Mouse (Mus musculus) small intestine, adult 2 months (tissue): Measurements from ENCODE around the gene Mfn2. TPM values are rescaled to one million over a fixed set of nuclear protein-coding genes. Genes with fewer than 3 reads are reported as not detected.

Experiments used
- H3K27ac ChIP-seq: fragments of 200-500 bp; 2 replicates; pipeline ENCODE4 v1.5.1; 2012; ENCODE audit warnings: low read depth, low read length, control low read depth, inconsistent platforms; ENCODE audit not compliant: insufficient read depth
- H3K27me3 ChIP-seq: fragments of 200-500 bp; 2 replicates; pipeline ENCODE4 v1.6.1; 2012; ENCODE audit warnings: mild to moderate bottlenecking, moderate library complexity, low read length, inconsistent platforms; ENCODE audit not compliant: control insufficient read depth, insufficient read depth
- H3K36me3 ChIP-seq: fragments of 200-500 bp; 2 replicates; pipeline ENCODE4 v1.6.1; 2012; ENCODE audit warnings: mild to moderate bottlenecking, low read length, control low read depth, inconsistent platforms; ENCODE audit not compliant: control insufficient read depth, insufficient read depth
- H3K4me1 ChIP-seq: fragments of 200-500 bp; 2 replicates; pipeline ENCODE4 v1.6.1; 2012; ENCODE audit warnings: low read length, inconsistent platforms, mixed read lengths; ENCODE audit not compliant: control insufficient read depth, insufficient read depth, insufficient read length
- H3K4me3 ChIP-seq: fragments of 200-500 bp; 2 replicates; pipeline ENCODE4 v1.5.1; 2012; ENCODE audit warnings: low read depth, mild to moderate bottlenecking, control low read depth, inconsistent platforms, low read length, moderate library complexity
- CTCF ChIP-seq: fragments of 200-500 bp; IDR thresholded peaks from 2 replicates; pipeline ENCODE4 v1.5.1; 2012; ENCODE audit warnings: low read depth, mild to moderate bottlenecking, control low read depth, inconsistent platforms, low read length, moderate library complexity, mixed read lengths; ENCODE audit not compliant: insufficient replicate concordance, insufficient read length; ENCODE audit errors: extremely low read depth
- POLR2A ChIP-seq: fragments of 200-500 bp; IDR thresholded peaks from 2 replicates; pipeline ENCODE4 v1.6.1; 2012; ENCODE audit warnings: low read depth, mild to moderate bottlenecking, control low read depth, inconsistent platforms, low read length, moderate library complexity
- WGBS: fragments of 180-500 bp; shearing (Covaris S2); methylation state at CpG from one replicate; pipeline ENCODE4 v1.1.7; 2018; 5-methylcytosine and 5-hydroxymethylcytosine counted together
- polyA plus RNA-seq: library from polyadenylated mRNA; depleted of rRNA; stranded (reverse); fragments of >200 nt; gene quantifications from 2 replicates; pipeline ENCODE4 v1.2.3, GENCODE M21; 2012

Gene Mfn2
- polyA plus RNA-seq, 1 experiment, result 72.8 TPM

GRCm38 (mm10) chr4:147940111-147940510, 35.6 kb upstream of the Mfn2 start:
- peaks cover 25% of the 10 kb centered on the region for H3K4me1 ChIP-seq
- WGBS, result 42% methylated on average over 9 of the region's 9 CpGs
- peaks cover 13% of the 10 kb centered on the region for H3K36me3 ChIP-seq
- H3K4me3 ChIP-seq, result no peak overlapping the region
- peak overlapping the region; percentile 50; the same call in 1 of the 2 replicates for H3K27ac ChIP-seq
- no peaks in the 10 kb centered on the region for H3K27me3 ChIP-seq
- TF ChIP-seq POLR2A (no peak), CTCF (no peak)

GRCm38 (mm10) chr4:147938148-147939096, 33.9 kb upstream of the Mfn2 start:
- Histone ChIP-seq H3K4me3 (no peak overlapping the region), H3K27me3 (no peaks in the 10 kb centered on the region), H3K4me1 (peaks cover 17% of the 10 kb centered on the region), H3K27ac (peak overlapping the region; percentile 81), H3K36me3 (0 out of 2 replicates have a peak, but pooled peaks cover 1% of the 10 kb centered on the region)
- TF ChIP-seq CTCF (no peak), POLR2A (no peak)
- WGBS, result 43% methylated on average over 14 of the region's 14 CpGs

DNA sequence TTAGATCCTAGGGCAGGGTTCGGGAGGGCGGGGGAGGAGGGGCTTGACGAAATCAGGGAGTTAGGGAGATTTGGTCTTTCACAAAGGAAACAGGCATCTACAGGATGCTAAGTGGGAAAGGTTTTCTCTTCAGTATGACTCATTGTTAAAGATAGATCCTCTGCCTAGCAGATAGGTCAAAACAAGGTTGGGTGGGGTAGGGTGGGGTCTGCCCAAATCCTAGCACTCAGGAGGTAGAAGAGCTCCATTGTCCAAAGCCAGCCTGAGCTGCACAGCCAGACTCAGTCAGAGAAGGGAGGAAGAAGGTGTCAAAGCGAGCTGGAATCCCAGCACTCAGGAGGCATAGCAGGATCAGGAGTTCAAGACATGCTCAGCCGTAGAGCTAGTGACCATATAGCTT, 33.0 kb upstream of the Mfn2 start:
- Histone ChIP-seq H3K27ac (peak overlapping the region; percentile 81), H3K4me3 (no peak overlapping the region), H3K27me3 (no peaks in the 10 kb centered on the region), H3K36me3 (no peaks in the 10 kb centered on the region), H3K4me1 (peaks cover 9% of the 10 kb centered on the region)
- 70% methylated on average over 5 of the region's 5 CpGs for WGBS
- TF ChIP-seq POLR2A (no peak), CTCF (no peak)

DNA sequence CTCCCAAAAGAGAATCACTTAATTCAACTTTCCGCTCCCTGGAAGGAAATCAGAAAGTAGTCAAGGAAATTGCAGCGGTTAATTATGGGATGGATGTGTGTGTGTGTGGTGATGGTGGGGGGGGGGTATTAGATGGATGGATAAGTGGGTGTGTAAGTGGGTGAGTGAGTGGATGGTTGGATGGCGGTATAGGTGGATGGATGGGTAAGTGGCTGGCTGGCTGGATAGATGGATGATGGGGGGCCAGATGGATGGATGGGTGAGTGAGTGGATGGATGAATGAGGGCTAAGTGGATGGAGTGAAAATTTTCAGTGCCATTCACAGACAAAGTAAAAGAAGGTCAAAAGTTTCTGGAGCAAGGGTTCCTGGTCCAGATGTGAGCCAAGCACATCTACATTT, 32.5 kb upstream of the Mfn2 start:
- Histone ChIP-seq H3K36me3 (no peaks in the 10 kb centered on the region), H3K27ac (no peak overlapping the region; the same call in 1 of the 2 replicates), H3K4me1 (peaks cover 6% of the 10 kb centered on the region), H3K4me3 (peak overlapping the region; percentile 80), H3K27me3 (no peaks in the 10 kb centered on the region)
- 35% methylated on average over 3 of the region's 3 CpGs for WGBS
- TF ChIP-seq CTCF (no peak), POLR2A (no peak)

DNA sequence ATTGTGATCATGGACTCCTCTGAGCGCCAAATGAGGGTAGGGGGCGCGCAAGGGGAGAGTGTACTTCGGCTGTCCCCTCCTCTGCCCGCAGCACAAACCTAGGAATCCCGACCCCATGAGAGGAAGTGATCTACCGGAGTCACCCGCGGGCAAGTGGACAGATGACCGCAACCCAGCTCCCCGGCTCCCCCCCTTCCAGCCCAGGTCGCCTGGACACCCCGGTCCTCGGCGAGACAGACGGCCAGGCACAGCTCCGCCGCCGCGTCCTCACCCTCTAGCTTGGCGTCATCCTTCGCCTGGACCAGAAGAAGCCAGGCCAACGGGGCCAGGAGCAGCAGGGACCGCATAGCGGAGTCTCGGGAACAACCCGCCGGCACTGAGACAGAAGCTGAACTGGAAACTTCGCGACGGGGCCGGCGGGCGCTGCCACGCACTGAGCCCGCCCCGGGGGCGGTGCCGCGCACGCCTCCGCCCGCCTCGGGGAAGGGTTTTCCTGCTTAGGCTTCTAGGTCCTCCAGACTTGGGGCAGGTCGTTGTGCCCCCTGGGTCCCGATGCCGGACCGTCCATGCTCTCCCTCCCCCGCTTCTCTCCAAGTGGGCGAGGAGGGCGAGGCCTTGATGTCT, 31.9 kb upstream of the Mfn2 start, which contains the start of gene Plod1:
Gene Plod1 (minus strand): TSS at position 437 of the 624 bp plus-strand sequence.
- Histone ChIP-seq H3K27ac (peak within 1 kb of the TSS; percentile 81), H3K27me3 (no peaks in the 10 kb centered on the region), H3K36me3 (no peaks in the 10 kb centered on the region), H3K4me1 (peaks cover 2% of the 10 kb centered on the region; the same call in 1 of the 2 replicates), H3K4me3 (peak within 1 kb of the TSS; percentile 80)
- WGBS, result under 1% methylated on average over 50 of the region's 51 CpGs
- TF ChIP-seq POLR2A (peak; percentile 86), CTCF (no peak)

DNA sequence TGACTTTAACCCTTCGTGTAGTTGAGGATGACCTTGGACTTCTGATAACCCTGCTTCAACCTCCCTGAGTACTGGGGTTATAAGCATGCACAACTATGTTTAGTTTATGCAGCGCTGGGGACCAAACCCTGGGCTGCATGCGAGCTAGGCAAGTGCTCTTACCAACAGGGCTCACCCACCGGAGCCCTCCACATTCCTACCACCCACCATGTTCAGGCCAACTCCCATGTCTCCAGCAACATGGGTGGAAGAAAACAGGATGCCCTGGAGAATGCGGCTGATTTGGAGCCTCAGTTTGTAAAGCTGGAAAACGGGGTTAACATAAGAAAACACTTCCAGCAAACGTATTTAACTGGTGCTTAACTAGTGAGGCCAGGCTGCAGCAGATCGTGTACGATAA, 31.4 kb upstream of the Mfn2 start:
- Histone ChIP-seq H3K4me1 (peaks cover 2% of the 10 kb centered on the region; the same call in 1 of the 2 replicates), H3K27ac (0 out of 2 replicates have a peak overlapping the region, but pooled peaks have one; percentile 10), H3K4me3 (peak overlapping the region; percentile 80), H3K36me3 (no peaks in the 10 kb centered on the region), H3K27me3 (no peaks in the 10 kb centered on the region)
- TF ChIP-seq POLR2A (no peak), CTCF (no peak)
- WGBS, result 18% methylated on average over 9 of the region's 9 CpGs

GRCm38 (mm10) chr4:147934611-147935010, 30.1 kb upstream of the Mfn2 start:
- Histone ChIP-seq H3K36me3 (no peaks in the 10 kb centered on the region), H3K4me3 (no peak overlapping the region), H3K27me3 (no peaks in the 10 kb centered on the region), H3K4me1 (peaks cover 2% of the 10 kb centered on the region; the same call in 1 of the 2 replicates), H3K27ac (no peak overlapping the region)
- TF ChIP-seq POLR2A, result no peak
- 50% methylated on average over 4 of the region's 4 CpGs for WGBS
